Mouse (Mus musculus) gastrocnemius, postnatal 36 days (tissue): ENCODE measurements at regions not wholly inside any gene's neighbourhood (a gene's known extent, or its start where the extent isn't known, plus 50 kb on each side); places are given as distances from the start of the nearest gene placed in this dataset.

Experiments
- DNase-seq, 2 experiments: peaks; one replicate each; pipeline ENCODE4 v3.0.0; 2022
- intact Hi-C: fragments of 180-260 bp; cut with DNase I; formaldehyde crosslinking; loops from one replicate; pipeline ENCODE4 v1.15.1; 2025

DNA sequence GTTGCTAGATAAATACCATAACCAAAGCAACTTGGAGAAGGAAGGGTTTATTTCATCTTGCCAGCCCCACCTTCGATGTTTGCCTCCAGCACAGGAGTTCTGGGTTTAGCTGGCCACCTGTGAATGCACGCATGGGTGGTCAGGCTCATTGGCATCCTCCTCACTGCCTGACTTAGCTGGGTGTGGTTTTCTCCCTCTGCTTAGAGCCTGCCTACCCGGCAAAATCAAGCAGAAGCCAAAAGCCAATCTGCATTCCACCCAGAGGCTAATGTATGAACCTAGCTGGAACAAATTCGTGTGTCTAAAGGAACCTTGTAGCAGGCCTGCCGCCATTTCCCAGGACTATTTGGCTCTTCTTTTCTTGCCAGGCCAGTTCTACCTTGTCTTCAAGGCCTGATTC is 58.7 kb upstream of the Sox13 start:
- DNase-seq, result no peak
- intact Hi-C loops, result no loop called here

DNA sequence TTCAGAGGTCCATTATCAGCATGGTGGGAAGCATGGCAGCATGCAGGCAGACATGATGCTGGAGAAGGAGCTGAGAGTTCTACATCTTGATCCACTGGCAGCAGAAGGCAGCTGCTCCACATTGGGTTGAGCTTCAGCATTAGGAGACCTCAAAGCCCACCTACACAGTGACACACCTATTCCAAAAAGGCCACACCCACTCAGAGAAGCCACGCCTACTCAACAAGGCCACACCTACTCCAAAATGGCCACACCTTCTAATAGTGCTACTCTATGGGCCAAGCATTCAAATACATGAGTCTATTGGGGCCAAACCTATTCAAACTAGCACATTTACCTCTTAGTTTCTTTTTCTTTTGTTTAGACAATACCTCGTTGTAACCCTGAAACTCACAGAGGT is 50.4 kb upstream of the Sox13 start:
- DNase-seq, result no peak
- intact Hi-C loops, result no loop called here
